Mouse (Mus musculus) cerebellum, adult (tissue): ENCODE measurements around the gene Pard3.
A peak's percentile ranks its signal among the peaks of the same experiment; 100 is the strongest.

ENCODE experiments used
- ATAC-seq: cut with Nextera tagmentation; 2 replicates; pipeline ENCODE4 v1.9.2; 2017; ENCODE audit warnings: mild to moderate bottlenecking, moderate library complexity, mixed read lengths; ENCODE audit not compliant: insufficient number of reproducible peaks, low FRiP score, low TSS enrichment

Gene Pard3

DNA sequence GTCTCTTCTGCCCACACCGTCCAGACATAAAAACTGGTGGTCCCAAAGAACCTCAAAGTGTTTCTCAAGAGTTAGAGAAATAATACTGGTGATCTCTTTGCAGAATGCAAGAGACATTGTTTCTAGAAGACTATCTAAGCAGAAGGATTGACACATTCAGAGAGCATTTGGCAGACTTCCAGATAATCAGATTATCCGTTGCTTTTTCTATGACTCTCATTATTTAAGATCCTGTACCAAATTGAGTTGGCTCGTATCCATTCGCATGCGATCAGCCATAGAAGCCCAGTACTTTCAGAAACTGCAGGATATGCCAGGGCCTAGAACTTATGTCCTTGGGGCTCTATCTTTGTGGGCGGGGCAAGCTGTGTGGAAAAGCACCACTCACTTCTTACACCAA lies 514.0 kb downstream of the Pard3 start:
- ATAC-seq: no peak

DNA sequence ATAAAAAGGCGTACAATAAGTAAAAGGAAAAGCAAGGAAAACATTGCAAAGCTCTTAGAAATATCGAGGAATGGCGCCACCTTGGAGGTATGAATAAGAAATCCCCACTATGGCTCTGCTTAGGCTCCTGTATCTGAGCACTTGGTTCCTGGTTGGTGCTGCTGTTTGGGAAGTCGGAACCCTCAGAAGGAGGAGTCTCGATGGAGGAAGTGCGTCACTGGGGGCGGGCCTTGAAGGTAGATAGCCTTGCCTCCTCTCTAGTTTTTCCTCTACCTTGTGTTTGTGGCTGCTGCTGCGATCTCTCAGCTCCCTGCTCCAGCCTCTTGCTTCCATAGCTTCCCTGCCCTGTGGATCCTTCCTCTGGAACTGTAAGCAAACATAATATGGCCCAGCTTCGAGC lies 515.7 kb downstream of the Pard3 start:
- no peak for ATAC-seq

DNA sequence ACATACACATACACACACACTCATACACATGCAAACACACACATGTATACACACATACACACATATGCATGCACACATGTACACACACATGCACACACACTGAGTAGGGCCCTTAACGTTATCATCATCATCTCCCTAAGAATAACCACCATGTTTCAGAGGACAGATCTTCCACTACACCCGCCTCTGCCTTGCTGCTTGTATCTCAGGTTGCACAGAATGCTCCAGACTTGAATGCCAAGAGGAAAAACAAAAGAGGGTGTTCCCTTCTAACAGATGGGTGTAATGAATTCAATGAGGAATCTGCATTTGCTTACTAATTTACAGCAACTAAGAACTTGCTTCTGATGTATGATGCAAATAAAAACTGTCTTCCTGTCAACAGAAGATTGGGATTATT lies 519.7 kb downstream of the Pard3 start:
- no peak for ATAC-seq

DNA sequence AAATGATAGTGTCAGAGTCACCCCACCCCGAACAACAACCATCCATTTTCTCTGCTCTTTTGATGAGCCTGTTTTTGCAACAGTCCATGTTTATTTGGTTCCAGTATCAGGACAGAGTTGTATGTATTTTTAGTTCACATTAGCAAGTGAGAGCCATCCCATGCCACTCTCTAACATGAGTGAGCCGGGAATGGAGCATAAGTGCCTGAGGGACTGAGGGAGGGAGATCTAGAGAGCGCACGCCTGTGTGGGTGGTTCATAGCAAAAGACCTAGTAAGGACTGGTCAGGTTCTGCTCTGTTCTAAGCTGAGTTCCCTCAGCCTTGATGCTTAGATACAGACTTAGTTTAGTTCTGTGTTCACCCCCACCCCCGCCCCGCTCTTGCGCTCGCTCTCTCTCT lies 521.9 kb downstream of the Pard3 start:
- ATAC-seq: no peak

DNA sequence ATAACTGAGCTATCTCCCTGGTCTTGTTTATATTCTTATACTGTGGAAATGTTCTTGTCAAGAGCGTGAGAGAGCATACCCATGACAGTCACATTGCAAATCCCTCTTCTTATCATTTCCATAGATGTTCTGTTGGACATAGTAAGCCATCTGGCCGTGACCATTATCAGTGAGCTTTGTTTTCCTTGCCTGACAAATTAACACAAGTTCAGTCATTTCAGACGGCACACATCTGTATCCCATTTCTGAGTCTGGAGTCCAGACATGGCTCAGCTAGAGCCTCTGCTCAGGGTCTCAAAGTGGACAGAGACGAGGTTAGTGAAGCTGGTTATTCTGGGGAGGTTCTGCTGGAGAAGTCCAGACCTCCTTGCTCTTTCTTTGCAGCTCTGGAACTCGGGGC lies 523.0 kb downstream of the Pard3 start:
- no peak for ATAC-seq

DNA sequence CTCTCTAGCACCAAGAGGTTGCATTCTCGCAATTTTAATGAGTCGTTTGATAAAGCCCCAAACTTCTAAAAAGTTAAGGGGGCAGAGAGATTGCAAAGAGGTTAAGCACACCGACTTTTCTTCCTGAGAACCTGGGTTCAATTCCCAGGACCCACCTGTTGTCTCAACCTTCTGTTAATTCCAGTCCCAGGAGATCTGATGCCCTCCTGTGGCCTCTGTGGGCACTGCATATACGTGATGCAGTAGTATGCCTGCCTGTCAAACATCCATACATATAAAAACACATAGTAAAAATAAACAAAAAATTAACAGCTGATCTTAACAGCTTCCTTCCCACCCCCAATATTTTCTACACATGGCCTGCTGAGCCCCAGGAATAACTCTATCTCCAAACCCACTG lies 524.6 kb downstream of the Pard3 start:
- no peak for ATAC-seq

DNA sequence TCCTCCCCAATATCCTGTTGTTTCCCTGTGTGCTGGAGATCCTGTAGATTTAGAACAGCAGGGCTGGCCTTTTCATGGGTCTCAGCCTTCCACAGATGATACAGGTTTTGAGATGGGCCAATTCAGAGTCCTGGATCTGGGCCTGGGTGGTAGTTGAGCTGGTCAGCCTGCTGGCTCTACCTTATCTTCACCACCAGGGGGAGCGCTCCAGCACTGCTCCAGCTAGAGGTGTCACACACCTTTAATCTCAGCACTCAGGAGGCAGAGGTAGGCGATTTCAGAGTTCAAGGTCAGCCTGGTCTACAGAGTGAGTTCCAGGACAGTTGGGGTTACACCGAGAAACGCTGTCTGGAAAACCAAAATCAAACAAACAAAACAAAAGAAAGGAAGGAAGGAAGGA lies 525.6 kb downstream of the Pard3 start:
- ATAC-seq: no peak

DNA sequence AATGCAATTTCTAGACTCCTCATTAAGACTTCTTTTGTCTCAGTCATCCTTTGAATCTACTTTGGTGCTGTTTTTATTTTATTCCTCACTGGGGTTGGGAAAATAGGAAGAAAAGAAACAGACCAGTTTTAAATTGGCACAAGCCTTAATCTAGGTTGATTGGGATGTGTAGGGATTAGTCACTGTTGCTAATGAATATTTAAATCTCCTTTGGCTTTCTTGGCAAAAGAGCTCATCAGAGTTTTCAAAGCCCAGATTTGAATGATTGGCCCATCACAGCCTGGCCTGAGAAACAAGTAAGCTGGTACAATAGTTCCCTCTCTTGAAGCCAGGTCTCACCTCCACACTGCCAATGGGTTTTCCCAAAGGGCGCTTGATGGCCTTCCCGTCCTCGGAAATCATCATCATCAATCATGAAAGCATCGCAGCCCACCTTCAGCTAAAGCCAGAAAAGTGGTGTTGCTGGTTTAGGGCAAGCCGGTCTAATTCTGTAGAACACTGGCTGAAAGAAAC lies 527.0 kb downstream of the Pard3 start:
- ATAC-seq: no peak

DNA sequence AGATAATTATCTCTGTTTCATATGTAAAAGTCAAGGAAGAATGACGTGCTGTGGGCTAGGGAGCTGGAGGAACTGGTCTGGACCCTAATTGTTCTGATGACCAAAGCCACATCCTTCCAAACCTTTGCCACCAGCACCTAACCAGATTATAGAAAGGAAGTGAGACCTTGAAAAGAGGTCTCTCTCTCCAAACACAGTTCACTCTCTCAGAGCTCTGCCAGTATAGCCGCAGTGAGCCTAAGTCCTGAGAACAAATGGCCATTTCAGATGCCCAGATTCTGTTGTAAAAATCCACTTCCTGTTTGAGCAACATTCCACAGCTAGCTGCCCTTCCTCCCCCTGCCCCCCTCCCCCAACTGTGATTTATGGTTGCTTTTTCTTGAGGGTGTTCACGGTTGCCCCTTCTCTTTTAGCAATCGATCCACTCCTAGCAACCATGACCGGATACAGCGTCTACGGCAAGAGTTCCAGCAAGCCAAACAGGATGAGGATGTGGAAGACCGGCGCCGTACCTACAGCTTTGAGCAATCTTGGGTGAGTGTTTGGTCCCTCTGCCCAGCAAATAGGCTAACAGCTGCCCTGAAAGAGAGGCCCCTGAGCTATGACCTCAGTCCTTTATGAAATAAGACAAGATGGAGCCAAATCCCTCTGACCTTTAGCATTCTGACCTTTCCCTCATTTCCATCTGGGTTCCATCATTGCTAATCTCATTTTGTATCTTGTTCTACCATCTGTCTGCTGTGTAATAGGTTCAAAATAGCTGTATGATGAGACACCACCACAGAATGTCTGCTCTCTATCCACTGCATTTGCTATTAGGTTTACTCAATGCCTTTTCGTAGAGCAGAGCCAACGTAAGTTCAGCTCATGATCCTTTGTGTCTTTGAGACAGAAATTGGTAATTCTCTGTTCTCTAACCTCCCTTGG lies 529.2 kb downstream of the Pard3 start:
- no peak for ATAC-seq

DNA sequence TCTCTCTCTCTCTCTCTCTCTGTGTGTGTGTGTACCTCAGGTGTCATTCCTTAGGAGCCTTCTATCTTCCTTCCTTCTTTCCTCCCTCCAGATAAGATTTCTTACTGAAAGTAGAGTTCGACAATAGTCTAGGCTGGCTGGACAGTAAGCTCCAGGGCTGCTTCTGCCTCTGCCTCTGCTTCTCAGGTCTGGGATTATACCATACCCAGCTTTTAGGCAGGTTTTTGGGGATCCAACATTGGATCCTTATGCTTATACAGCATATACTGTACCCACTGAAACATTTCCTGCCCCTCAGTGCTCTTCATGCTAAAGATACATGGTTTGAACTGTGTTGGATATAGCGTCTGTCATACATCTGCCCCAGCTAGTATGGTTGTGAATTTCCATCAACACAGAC lies 536.9 kb downstream of the Pard3 start:
- ATAC-seq: no peak

DNA sequence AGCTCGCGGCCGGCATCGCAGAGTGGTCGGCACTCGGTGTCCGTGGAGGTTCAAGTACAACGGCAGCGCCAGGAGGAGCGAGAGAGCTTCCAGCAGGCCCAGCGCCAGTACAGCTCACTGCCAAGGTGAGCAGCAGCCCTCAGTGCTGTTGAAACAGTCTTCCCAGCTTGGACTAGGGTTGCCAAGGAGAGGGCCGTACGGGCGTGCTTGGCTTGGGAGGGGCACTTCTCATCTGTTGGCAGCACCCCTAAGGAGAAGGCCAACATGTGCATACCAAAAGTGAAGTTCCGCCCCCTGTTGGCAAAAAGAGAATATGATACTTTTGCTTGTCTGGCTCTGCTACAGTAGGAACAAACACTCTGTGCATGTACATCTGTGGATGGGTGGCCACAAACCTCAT lies 539.4 kb downstream of the Pard3 start:
- ATAC-seq: 0 out of 2 replicates have a peak, but pooled peaks have one; percentile 3

DNA sequence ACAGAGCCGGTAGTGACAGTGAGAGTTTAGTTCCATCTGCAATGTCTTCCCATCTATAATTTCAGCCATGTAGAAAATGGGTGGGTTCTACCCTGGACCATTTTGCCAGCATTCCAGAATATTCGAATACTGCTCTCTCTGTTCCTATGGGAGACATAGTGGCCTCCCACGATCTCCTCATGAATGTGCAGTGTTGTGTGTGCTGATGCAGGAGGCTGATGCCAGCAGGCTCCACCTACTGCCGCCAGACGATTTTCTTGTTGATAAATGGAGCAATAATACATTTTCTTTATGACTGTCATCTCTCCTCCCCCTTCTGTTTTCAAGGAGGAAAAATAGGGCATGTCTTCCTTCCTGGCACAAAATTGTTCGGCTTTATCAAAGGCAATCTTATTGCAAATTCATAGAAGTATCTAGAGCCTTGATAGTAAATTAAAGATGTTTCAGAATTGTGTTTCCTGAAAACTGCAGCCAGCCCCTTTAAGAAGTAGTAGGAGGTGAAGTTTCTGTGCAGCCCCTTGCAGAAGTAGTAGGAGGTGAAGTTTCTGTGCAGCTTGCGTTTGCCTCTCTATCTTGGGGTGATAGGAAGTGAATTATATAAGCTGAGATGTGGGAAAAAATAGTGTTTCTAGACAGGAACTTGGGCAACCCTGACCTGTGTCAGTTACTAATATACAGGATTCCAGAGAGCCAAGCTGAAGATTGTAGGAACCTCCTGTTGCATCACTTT lies 545.0 kb downstream of the Pard3 start:
- ATAC-seq: no peak

DNA sequence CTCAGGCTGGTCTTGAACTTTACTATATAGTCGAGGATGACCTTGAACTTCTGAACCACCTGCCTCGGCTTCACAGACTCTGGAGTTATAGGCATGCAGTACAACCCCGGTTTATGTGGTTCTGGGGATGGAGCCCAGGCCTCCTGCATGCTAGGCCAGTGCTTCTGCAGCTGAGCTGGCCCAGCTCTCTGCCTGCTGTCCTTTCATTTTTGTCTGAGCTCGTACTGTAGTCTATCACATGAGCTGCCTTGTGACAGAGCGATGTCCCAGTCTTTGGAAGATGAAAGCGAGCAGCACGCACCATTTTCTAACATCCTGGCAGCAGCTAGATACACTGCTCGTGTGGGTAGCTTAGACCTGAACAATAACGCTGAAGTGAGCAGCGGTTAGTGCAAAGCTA lies 545.6 kb downstream of the Pard3 start:
- no peak for ATAC-seq

DNA sequence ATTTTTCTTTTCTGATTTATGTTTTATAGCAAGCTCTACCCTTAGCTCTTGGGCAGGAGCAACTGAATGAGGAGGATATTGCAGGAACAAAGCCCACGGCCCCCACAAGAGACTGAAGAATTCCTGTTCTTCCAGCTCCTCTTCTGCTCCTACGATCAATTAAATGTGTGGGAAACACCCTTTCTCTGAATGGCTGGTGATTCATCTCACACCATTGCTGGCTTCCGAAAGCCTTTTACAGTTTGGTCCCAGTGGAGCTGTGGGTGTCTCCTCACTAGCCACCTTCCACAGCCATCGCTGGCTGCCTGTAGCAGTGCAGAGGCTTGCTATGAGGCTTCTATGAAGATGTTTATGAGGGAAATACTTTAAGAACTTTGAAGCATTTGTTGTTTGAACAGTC lies 550.5 kb downstream of the Pard3 start:
- no peak for ATAC-seq

DNA sequence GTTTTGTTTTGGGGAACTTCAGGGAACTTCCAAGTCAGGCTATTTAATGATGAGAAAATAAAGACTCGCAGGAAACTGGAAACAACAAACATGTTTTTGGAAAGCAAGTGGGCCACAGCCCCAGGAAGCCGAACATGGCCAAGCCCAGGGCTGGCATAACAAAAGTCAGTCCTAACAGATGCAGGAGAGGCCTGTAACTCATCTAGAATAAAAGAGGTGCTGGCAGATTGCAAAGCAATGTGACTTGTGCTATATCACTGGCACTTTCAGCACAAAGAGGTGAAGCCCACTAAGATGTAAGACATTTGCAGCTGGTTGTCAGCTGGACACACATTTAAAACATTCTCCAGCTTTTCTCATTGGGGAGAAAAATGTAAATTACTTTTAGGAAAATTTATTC lies 553.0 kb downstream of the Pard3 start:
- no peak for ATAC-seq

DNA sequence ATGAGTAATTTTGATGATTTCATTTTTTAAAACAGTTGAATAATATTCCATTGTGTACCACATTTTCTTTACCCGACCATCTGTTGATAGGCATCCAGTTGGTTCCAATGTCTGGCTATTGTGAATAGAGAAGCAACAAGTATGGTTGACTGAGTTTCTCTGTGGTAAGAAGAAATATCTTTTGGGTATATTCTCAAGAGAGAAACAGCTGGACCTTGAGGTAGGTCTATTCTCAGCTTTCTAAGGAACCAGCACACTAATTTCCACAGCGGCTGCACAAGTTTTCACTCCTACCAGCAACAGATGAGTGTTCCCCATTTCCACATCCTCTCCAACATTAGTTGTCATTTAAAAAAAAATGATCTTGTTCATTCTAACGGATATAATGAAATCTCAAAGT lies 558.4 kb downstream of the Pard3 start:
- no peak for ATAC-seq

DNA sequence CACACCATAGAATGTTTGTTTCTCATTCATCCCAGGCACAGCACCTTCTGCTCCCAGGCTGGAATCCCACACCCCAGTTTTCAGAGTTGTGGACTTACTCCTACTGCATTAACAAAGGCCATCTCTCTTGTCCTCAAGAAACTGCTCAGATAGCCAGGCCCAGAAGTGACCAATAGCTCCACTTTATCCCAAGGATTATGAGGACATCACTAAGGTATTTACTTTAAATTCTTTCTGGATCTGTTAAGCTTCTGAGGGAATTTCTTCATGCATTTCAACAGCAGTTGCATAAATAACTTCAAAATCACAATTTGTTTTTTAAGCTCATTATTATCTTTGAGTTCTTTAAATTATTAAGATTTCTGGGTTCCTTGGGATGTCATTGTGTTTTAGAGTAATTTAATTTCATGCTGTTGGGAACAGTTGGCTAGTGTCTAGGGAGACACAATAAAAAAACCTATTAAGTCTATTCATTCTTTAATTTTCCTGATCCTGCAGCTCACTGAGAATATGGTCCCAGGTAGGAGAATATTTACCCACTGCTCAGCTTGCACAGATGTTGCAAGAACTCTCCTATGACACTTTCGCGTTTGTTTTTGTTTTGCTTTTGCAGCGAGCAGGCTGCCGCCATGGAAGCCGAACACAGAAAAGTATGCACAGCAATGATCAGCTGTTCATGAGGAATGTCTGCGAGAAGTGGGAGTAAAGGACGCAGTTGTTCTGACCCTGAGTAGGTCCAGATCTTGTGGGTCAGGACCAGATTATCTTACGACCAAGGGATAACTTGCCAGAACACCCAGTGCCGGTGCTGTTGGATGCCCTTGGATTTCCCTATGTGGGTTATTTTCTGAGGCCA lies 574.8 kb downstream of the Pard3 start:
- ATAC-seq: no peak

DNA sequence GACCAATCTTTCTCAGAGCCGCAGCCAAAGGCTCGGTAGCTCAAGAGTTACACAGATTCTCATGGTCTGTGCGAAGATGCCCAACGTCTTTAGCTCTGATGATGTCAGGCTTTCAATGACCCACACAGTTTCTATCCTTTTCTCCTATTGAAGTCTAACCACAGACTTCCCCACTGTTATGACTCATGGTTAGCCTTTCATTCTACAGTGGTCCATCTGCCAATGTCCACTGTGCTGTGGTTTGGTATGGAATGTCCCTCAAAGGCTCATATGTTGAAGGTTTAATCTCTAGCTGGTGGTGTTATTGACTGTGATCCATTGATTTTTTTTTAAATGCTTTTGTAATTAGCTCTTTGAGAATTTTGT lies 575.4 kb downstream of the Pard3 start:
- ATAC-seq: no peak

DNA sequence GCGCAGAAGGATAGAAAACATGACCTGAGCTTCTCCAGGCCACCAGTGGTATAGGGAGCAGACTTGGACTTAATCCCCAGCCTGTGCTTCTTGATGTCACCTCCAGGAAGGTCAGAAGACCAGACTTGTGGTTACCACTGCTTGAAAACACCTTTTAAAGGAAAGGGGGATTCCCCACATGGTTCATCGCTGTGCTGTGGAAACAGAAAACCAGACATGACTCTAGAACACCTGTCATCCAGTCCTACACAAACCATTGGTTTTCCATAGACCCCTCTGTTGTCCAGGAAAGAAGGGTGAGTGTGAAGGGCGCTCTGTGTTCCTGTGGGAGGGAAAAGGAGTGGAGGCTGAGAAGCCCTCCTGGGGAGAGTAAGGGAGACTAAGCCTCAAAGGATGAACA lies 591.9 kb downstream of the Pard3 start:
- no peak for ATAC-seq
